Mouse (Mus musculus) frontal cortex, postnatal 10 days (tissue): Measurements from ENCODE around the gene Arhgef2.

Experiments
- DNase-seq, 2 experiments: peaks; one replicate each; pipeline ENCODE4 v3.0.0; 2022; ENCODE audit warnings: low spot score in 2 of 2, mixed read lengths in 1 of 2

Gene Arhgef2

DNA sequence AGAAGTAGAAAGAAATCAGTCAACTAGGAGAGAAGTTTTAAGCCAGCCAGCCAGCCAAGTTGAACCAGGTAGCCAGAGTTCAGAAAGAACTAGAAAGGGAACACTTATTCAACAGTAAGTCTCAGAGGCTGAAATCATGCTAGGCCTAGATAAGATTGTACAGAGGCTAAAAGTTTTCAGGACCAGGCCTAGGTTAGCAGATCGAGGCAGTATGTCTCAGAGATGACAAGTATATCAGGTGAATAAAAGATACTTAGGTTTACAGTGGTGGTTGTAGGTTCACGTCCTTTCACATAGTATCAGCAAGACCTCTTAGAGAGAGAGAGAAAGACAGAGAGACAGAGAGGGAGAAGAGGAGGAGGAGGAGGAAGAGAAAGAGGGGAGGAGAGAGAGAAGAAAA is 78.0 kb downstream of the Arhgef2 start:
- no peak for DNase-seq

DNA sequence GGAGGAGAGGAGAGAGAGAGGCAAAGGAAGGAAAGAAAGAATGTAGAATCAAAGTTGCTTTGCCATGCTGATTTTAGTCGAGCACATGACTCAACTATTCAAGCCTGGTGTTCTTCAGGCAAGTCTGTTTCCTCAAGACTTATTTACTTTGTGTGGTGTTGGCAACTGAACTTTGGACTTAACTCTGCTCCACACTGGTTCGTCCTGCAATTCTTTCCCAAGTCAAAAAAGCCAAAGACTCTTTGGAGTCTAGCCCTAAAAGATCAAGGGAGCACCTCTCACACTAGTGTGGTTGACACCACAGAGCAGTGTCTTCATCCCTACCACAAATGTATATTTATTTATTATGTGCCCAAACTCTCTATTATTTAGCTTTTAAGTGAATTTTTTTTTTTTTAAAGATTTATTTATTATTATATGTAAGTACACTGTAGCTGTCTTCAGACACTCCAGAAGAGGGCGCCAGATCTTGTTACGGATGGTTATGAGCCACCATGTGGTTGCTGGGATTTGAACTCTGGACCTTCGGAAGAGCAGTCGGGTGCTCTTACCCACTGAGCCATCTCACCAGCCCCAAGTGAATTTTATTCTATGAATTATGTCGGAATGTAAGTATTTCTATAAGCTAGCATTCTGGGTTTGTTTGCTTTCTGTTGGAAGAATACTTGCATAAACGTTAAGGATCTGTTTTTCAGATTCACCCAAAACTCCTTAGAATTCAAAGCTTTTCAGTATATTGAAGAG is 78.6 kb downstream of the Arhgef2 start:
- DNase-seq: no peak

DNA sequence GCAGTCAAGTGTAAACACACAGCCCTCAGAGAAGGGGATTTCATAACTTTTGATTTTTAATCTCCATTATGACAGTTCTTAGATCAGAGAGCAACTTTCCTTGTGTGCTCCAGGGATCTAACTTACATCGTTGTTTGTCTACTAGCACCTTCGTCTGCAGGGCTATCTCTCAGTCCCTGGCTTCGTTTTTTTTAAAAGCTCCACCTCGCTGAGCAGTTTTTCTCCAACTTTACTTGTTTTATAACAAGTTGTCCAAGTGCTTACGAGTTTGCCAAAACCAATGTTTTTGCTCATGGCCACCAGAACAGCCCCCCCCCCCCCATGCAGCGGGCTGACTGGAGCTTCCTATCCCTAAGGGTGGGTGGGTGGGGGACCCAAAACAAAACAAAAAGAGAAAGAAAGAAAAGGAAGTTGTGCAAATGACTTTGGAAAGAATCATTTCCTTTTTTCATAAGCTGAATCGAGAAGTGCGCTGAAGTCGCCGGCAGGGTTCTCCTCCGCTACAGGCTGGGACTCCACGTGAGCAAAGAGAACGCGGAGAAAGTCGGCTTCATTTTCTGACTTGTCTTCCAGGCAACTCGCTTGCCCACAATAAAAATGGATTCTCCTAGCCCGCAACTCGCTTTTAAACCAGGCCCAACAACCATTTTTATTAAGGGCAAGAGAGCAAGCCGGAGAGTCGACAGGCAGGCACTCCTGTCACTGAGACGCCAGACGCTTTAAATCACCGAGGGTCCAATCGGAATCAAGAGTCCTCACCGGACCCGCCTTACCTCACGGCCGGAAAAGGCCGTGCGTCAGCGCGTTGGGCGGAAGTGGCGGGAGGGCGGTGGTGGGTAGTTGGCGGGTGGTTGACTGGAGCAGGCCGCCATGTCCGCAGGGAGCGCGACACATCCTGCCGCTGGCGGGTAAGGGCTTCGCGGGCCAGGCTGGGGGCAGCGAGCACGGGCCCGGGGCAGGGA is 79.5 kb downstream of the Arhgef2 start, which contains the start of gene Khdc4:
Gene Khdc4 (plus strand): TSS at position 824 of the 962 bp plus-strand sequence.
- peak; percentile 96 for DNase-seq

DNA sequence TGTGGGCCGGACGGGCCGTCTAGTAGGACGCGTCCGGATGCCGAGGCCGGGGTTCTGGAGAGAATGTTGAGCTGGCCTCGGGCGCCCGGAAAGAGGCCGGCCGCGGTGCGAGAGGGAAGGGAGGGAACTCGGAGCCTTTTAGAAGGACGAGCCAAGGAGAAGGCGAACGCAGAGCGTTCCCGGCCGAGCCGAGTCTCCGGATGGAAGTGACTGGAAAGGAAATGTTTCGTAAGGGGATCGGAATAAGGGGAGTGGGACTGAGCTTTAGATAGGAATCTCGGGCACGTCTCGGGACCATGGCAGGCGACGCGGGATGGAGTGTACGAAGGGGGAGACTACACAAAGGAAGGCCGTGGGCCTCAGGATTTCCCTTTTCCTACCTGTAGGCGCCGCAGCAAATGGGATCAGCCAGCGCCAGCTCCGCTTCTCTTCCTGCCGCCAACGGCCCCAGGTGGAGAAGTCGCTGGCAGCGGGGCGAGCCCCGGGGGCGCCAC is 80.2 kb downstream of the Arhgef2 start:
- peak; percentile 25 to 47 for DNase-seq

DNA sequence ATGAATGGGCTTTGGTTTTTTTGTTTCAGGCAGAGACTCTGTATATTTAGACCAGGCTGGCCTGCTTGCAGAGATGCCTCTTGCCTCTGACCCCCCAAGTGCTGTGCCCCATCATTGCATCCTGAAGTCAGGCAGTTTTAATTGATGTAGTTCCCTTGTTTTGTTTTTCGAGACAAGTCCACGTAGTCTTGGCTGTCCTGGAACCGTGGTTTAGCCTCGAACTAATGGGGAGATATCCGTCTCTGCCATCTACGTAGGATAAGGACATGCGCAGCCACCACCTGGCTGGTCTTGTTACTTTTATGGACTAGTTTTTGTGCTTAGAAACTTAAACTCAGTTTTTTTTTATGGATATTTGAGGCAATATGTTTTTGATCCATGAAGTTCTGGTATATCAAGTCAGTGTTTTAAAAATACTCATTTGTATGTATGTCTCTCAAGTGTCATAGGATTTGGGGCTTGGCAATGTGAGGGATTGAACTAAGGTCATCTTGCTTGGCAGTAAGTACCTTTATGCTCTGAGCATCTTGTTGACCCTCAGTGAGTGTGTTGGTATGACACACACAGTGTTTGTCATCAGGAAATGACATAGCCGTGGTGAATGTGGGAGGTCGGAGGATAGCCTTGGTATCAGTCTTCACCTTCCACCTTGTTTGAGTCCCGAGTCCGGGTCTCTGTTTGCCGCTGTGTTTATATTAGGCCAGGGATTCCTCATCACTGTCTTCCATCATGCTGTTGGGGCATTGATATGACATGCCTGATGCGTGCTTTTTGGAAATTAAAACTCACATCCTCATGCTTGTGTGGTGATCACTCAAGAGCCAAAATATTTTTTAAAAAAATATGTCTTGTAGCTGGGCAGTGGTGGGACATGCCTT is 81.2 kb downstream of the Arhgef2 start:
- no peak for DNase-seq

DNA sequence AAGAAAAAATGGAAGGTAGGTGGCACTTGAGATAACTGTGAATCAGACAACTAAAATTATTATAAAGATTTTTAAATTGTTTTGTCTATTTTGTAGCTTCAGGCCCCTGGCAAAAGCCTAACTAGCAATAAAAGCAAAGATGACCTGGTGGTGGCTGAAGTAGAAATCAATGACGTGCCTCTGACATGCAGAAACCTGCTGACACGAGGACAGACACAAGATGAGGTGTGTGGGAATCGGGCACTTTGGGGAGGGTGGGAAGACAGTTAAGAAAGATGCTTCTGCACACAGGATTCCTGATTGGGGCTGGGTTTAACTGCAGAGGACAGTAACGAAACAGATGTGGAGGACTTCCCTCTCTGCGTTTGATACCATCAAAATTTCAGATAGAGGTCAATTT is 83.3 kb downstream of the Arhgef2 start:
- no peak for DNase-seq

DNA sequence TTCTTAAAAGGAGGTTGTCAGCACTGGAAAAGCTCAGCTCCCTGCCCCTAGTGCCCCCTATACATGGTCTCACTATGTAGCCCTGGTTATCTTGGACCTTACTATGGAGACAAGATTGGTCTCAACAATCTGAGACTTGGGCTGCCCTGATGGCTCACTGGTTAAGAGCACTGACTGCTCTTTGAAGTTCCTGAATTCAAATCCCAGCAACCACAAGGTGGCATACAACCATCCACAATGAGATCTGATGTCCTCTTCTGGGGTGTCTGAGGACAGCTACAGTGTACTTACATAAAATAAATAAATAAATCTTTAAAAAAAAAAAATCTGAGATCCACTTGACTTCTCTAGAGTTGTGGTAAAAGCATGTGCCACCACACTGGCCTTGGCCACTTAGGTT is 89.8 kb downstream of the Arhgef2 start:
- no peak for DNase-seq
